Mouse (Mus musculus): Measurements from ENCODE around the gene Hsd3b7.

- TF ChIP-seq EP300 (IDR thresholded peaks at IDR 0.05; ENCODE audit: low read depth), result no peak
- TF ChIP-seq CTCF (IDR thresholded peaks at IDR 0.05; ENCODE audit: low read depth), result no peak
Measured at GRCm38 (mm10) chr7:127823236-127824171, 23.1 kb downstream of the Hsd3b7 start.

All from heart, postnatal 0 days (tissue).